Mouse (Mus musculus): ENCODE results near the gene Fancc. TPM values are rescaled to one million over a fixed set of nuclear protein-coding genes. Genes with fewer than 3 reads are reported as not detected.

Gene Fancc
- polyA plus RNA-seq, 1 experiment from 2014 or later, result 16.6 TPM

GRCm38 (mm10) chr13:63279807-63280206 lies 217.3 kb downstream of the Fancc start:
- H3K27ac ChIP-seq (ENCODE audit: low read length), result peak overlapping the region; percentile 87
- H3K36me3 ChIP-seq (ENCODE audit: control insufficient read depth, insufficient read depth), result peaks cover 11% of the 10 kb centered on the region
- H3K9ac ChIP-seq (ENCODE audit: low read length), result peak overlapping the region; percentile 41
- ATAC-seq (replicated peaks; ENCODE audit: extremely low read depth, insufficient read depth, low FRiP score), result no peak
- H3K27me3 ChIP-seq (ENCODE audit: control insufficient read depth, insufficient read depth, low read length), result no peaks in the 10 kb centered on the region
- H3K9me3 ChIP-seq (replicated peaks; ENCODE audit: control insufficient read depth, low read length), result no peaks in the 10 kb centered on the region
- peak overlapping the region; percentile 54 for H3K4me2 ChIP-seq (ENCODE audit: low read depth, low read length)
- 39% methylated on average over 8 of the region's 8 CpGs for WGBS
- peaks cover 71% of the 10 kb centered on the region for H3K4me1 ChIP-seq (ENCODE audit: control insufficient read depth, insufficient read depth, low read length)
- peak overlapping the region; percentile 34 for H3K4me3 ChIP-seq (ENCODE audit: low read length)

- Histone ChIP-seq H3K36me3 (ENCODE audit: control insufficient read depth, insufficient read depth) (peaks cover 10% of the 10 kb centered on the region), H3K9ac (ENCODE audit: low read length) (peak overlapping the region; percentile 71), H3K27me3 (ENCODE audit: control insufficient read depth, insufficient read depth, low read length) (no peaks in the 10 kb centered on the region), H3K4me3 (ENCODE audit: low read length) (peak overlapping the region; percentile 34), H3K9me3 (replicated peaks; ENCODE audit: control insufficient read depth, low read length) (no peaks in the 10 kb centered on the region), H3K4me2 (ENCODE audit: low read depth, low read length) (peak overlapping the region; percentile 54), H3K27ac (ENCODE audit: low read length) (peak overlapping the region; percentile 87), H3K4me1 (ENCODE audit: control insufficient read depth, insufficient read depth, low read length) (peaks cover 79% of the 10 kb centered on the region)
- ATAC-seq (replicated peaks; ENCODE audit: extremely low read depth, insufficient read depth, low FRiP score), result 0 out of 2 replicates have a peak, but pooled peaks have one; percentile 50
- 23% methylated on average over 10 of the region's 10 CpGs for WGBS
Observed at GRCm38 (mm10) chr13:63278796-63279475, 218.1 kb downstream of the Fancc start.

GRCm38 (mm10) chr13:63278141-63278631 lies 218.9 kb downstream of the Fancc start:
- no peak overlapping the region; the same call in 1 of the 2 replicates for H3K4me3 ChIP-seq (ENCODE audit: low read length)
- no peaks in the 10 kb centered on the region for H3K27me3 ChIP-seq (ENCODE audit: control insufficient read depth, insufficient read depth, low read length)
- peak overlapping the region; percentile 54 for H3K4me2 ChIP-seq (ENCODE audit: low read depth, low read length)
- peaks cover 78% of the 10 kb centered on the region for H3K4me1 ChIP-seq (ENCODE audit: control insufficient read depth, insufficient read depth, low read length)
- 24% methylated on average over 5 of the region's 5 CpGs for WGBS
- H3K9ac ChIP-seq (ENCODE audit: low read length), result peak overlapping the region; percentile 49
- H3K9me3 ChIP-seq (replicated peaks; ENCODE audit: control insufficient read depth, low read length), result no peaks in the 10 kb centered on the region
- H3K27ac ChIP-seq (ENCODE audit: low read length), result peak overlapping the region; percentile 87
- peaks cover 3% of the 10 kb centered on the region; the same call in 1 of the 2 replicates for H3K36me3 ChIP-seq (ENCODE audit: control insufficient read depth, insufficient read depth)
- ATAC-seq (replicated peaks; ENCODE audit: extremely low read depth, insufficient read depth, low FRiP score), result no peak

GRCm38 (mm10) chr13:63277316-63277715 lies 219.8 kb downstream of the Fancc start:
- 50% methylated on average over 5 of the region's 5 CpGs for WGBS
- Histone ChIP-seq H3K27me3 (ENCODE audit: control insufficient read depth, insufficient read depth, low read length) (no peaks in the 10 kb centered on the region), H3K9ac (ENCODE audit: low read length) (no peak overlapping the region), H3K9me3 (replicated peaks; ENCODE audit: control insufficient read depth, low read length) (no peaks in the 10 kb centered on the region), H3K27ac (ENCODE audit: low read length) (peak overlapping the region; percentile 87), H3K4me3 (ENCODE audit: low read length) (no peak overlapping the region), H3K36me3 (ENCODE audit: control insufficient read depth, insufficient read depth) (no peaks in the 10 kb centered on the region), H3K4me2 (ENCODE audit: low read depth, low read length) (peak overlapping the region; percentile 54; the same call in 1 of the 2 replicates), H3K4me1 (ENCODE audit: control insufficient read depth, insufficient read depth, low read length) (peaks cover 76% of the 10 kb centered on the region)
- no peak for ATAC-seq (replicated peaks; ENCODE audit: extremely low read depth, insufficient read depth, low FRiP score)

- ATAC-seq (replicated peaks; ENCODE audit: extremely low read depth, insufficient read depth, low FRiP score), result no peak
- Histone ChIP-seq H3K27ac (ENCODE audit: low read length) (no peak overlapping the region), H3K4me2 (ENCODE audit: low read depth, low read length) (no peak overlapping the region), H3K4me3 (ENCODE audit: low read length) (no peak overlapping the region), H3K36me3 (ENCODE audit: control insufficient read depth, insufficient read depth) (no peaks in the 10 kb centered on the region), H3K9me3 (replicated peaks; ENCODE audit: control insufficient read depth, low read length) (no peaks in the 10 kb centered on the region), H3K27me3 (ENCODE audit: control insufficient read depth, insufficient read depth, low read length) (no peaks in the 10 kb centered on the region), H3K4me1 (ENCODE audit: control insufficient read depth, insufficient read depth, low read length) (peaks cover 77% of the 10 kb centered on the region), H3K9ac (ENCODE audit: low read length) (no peak overlapping the region)
- 77% methylated on average over 4 of the region's 4 CpGs for WGBS
Observed at GRCm38 (mm10) chr13:63276389-63276788, 220.7 kb downstream of the Fancc start.

- Histone ChIP-seq H3K4me3 (ENCODE audit: low read length) (peak overlapping the region; percentile 20), H3K9me3 (replicated peaks; ENCODE audit: control insufficient read depth, low read length) (no peaks in the 10 kb centered on the region), H3K36me3 (ENCODE audit: control insufficient read depth, insufficient read depth) (no peaks in the 10 kb centered on the region), H3K27ac (ENCODE audit: low read length) (no peak overlapping the region), H3K27me3 (ENCODE audit: control insufficient read depth, insufficient read depth, low read length) (no peaks in the 10 kb centered on the region), H3K9ac (ENCODE audit: low read length) (no peak overlapping the region), H3K4me2 (ENCODE audit: low read depth, low read length) (peak overlapping the region; percentile 24; the same call in 1 of the 2 replicates), H3K4me1 (ENCODE audit: control insufficient read depth, insufficient read depth, low read length) (peaks cover 67% of the 10 kb centered on the region)
- ATAC-seq (replicated peaks; ENCODE audit: extremely low read depth, insufficient read depth, low FRiP score), result no peak
- WGBS, result 80% methylated on average over 10 of the region's 10 CpGs
Observed at GRCm38 (mm10) chr13:63274488-63275166, 222.5 kb downstream of the Fancc start.

GRCm38 (mm10) chr13:63273859-63274258 lies 223.2 kb downstream of the Fancc start:
- Histone ChIP-seq H3K36me3 (ENCODE audit: control insufficient read depth, insufficient read depth) (no peaks in the 10 kb centered on the region), H3K27ac (ENCODE audit: low read length) (peak overlapping the region; percentile 2; the same call in 1 of the 2 replicates), H3K9ac (ENCODE audit: low read length) (no peak overlapping the region), H3K4me3 (ENCODE audit: low read length) (peak overlapping the region; percentile 20; the same call in 1 of the 2 replicates), H3K9me3 (replicated peaks; ENCODE audit: control insufficient read depth, low read length) (no peaks in the 10 kb centered on the region), H3K4me1 (ENCODE audit: control insufficient read depth, insufficient read depth, low read length) (peaks cover 64% of the 10 kb centered on the region), H3K27me3 (ENCODE audit: control insufficient read depth, insufficient read depth, low read length) (no peaks in the 10 kb centered on the region), H3K4me2 (ENCODE audit: low read depth, low read length) (peak overlapping the region; percentile 24)
- WGBS, result 60% methylated on average over 2 of the region's 2 CpGs
- no peak for ATAC-seq (replicated peaks; ENCODE audit: extremely low read depth, insufficient read depth, low FRiP score)

- Histone ChIP-seq H3K27ac (ENCODE audit: low read length) (peak overlapping the region; percentile 87), H3K36me3 (ENCODE audit: control insufficient read depth, insufficient read depth) (no peaks in the 10 kb centered on the region), H3K4me1 (ENCODE audit: control insufficient read depth, insufficient read depth, low read length) (peaks cover 57% of the 10 kb centered on the region), H3K4me2 (ENCODE audit: low read depth, low read length) (peak overlapping the region; percentile 66), H3K4me3 (ENCODE audit: low read length) (peak overlapping the region; percentile 58), H3K9ac (ENCODE audit: low read length) (peak overlapping the region; percentile 76), H3K9me3 (replicated peaks; ENCODE audit: control insufficient read depth, low read length) (no peaks in the 10 kb centered on the region), H3K27me3 (ENCODE audit: control insufficient read depth, insufficient read depth, low read length) (no peaks in the 10 kb centered on the region)
- peak; percentile 75 for ATAC-seq (replicated peaks; ENCODE audit: extremely low read depth, insufficient read depth, low FRiP score)
- 12% methylated on average over 27 of the region's 27 CpGs for WGBS
Observed at GRCm38 (mm10) chr13:63272602-63273229, 224.4 kb downstream of the Fancc start.

Data from heart, embryonic 16.5 days (tissue).